Mouse (Mus musculus) urinary bladder, adult 2 months (tissue): ENCODE data around the gene Krt33b. TPM values are rescaled to one million over a fixed set of nuclear protein-coding genes. Genes with fewer than 3 reads are reported as not detected.

ENCODE experiments used
- DNase-seq: peaks from one replicate; pipeline ENCODE4 v3.0.0; 2022; ENCODE audit warnings: low spot score
- polyA plus RNA-seq: library from polyadenylated mRNA; depleted of rRNA; stranded (reverse); fragments of >200 nt; gene quantifications from 2 replicates; pipeline ENCODE4 v1.2.3, GENCODE M21; 2012; rRNA removed

The Krt33b gene
- not detected in 2 replicates for polyA plus RNA-seq

- DNase-seq: no peak
Observed at GRCm38 (mm10) chr11:100029768-100030167, at the start of gene Krt33b. Krt33b (minus strand) TSS chr11:100029868.

GRCm38 (mm10) chr11:100073873-100074272 lies 44.2 kb upstream of the Krt33b start:
- no peak for DNase-seq

- peak; percentile 34 for DNase-seq
Observed at GRCm38 (mm10) chr11:100067293-100068036, 37.8 kb upstream of the Krt33b start.

- DNase-seq: no peak
Observed at GRCm38 (mm10) chr11:100066236-100067010, 36.8 kb upstream of the Krt33b start.

GRCm38 (mm10) chr11:100058875-100059274 lies 29.2 kb upstream of the Krt33b start:
- no peak for DNase-seq

GRCm38 (mm10) chr11:100055686-100056655 lies 26.3 kb upstream of the Krt33b start:
- DNase-seq: no peak

- DNase-seq: no peak
Observed at GRCm38 (mm10) chr11:100050451-100050850, 20.8 kb upstream of the Krt33b start, which contains the start of gene Krt31. Krt31 (minus strand) TSS chr11:100050551.

GRCm38 (mm10) chr11:100047193-100047592 lies 17.5 kb upstream of the Krt33b start:
- DNase-seq: no peak

- no peak for DNase-seq
Observed at GRCm38 (mm10) chr11:100046303-100046866, 16.7 kb upstream of the Krt33b start.

GRCm38 (mm10) chr11:100041454-100041853 lies 11.8 kb upstream of the Krt33b start, which contains the start of gene Krt34:
Krt34 (minus strand) TSS chr11:100041554.
- no peak for DNase-seq

GRCm38 (mm10) chr11:100021438-100021837 lies 8.2 kb downstream of the Krt33b start:
- no peak for DNase-seq

- DNase-seq: no peak
Observed at GRCm38 (mm10) chr11:100019466-100019865, 10.2 kb downstream of the Krt33b start.

GRCm38 (mm10) chr11:100016112-100016511 lies 13.6 kb downstream of the Krt33b start, which contains the start of gene Krt33a:
Krt33a (minus strand) TSS chr11:100016212.
- DNase-seq: no peak

GRCm38 (mm10) chr11:100013691-100014171 lies 15.9 kb downstream of the Krt33b start:
- DNase-seq: peak; percentile 40

- DNase-seq: no peak
Observed at GRCm38 (mm10) chr11:100010682-100011081, 19.0 kb downstream of the Krt33b start.

- no peak for DNase-seq
Observed at GRCm38 (mm10) chr11:100008336-100008735, 21.3 kb downstream of the Krt33b start.

GRCm38 (mm10) chr11:100006624-100007023 lies 23.0 kb downstream of the Krt33b start:
- DNase-seq: no peak

- DNase-seq: no peak
Observed at GRCm38 (mm10) chr11:100005905-100006304, 23.8 kb downstream of the Krt33b start.

- DNase-seq: no peak
Observed at GRCm38 (mm10) chr11:100004846-100005245, 24.8 kb downstream of the Krt33b start.

GRCm38 (mm10) chr11:99999091-99999490 lies 30.6 kb downstream of the Krt33b start:
- no peak for DNase-seq

GRCm38 (mm10) chr11:99994384-99994661 lies 35.3 kb downstream of the Krt33b start:
- no peak for DNase-seq
